Mouse (Mus musculus): Measurements from ENCODE around the gene Bnip3.

- TF ChIP-seq CTCF (IDR thresholded peaks at IDR 0.05; ENCODE audit: control insufficient read depth, insufficient read depth, low read length) (no peak), POLR2A (IDR thresholded peaks at IDR 0.05; ENCODE audit: borderline replicate concordance, control insufficient read depth, low read depth, low read length) (no peak)
Measured at GRCm38 (mm10) chr7:138955787-138956186, 46.5 kb upstream of the Bnip3 start.
